Mouse (Mus musculus) cerebellum, adult 2 months (tissue): Measurements from ENCODE around the gene Tlr4.

Experiments used
- CTCF ChIP-seq: fragments of 200-500 bp; IDR thresholded peaks from 2 replicates; pipeline ENCODE4 v1.5.1; 2011; ENCODE audit warnings: low read depth, mild to moderate bottlenecking, control low read depth, low read length, moderate library complexity, borderline replicate concordance; ENCODE audit not compliant: insufficient read depth
- POLR2A ChIP-seq: fragments of 200-500 bp; IDR thresholded peaks from 2 replicates; pipeline ENCODE4 v1.6.1; 2011; ENCODE audit warnings: low read length, control low read depth, borderline replicate concordance; ENCODE audit not compliant: insufficient read depth

DNA sequence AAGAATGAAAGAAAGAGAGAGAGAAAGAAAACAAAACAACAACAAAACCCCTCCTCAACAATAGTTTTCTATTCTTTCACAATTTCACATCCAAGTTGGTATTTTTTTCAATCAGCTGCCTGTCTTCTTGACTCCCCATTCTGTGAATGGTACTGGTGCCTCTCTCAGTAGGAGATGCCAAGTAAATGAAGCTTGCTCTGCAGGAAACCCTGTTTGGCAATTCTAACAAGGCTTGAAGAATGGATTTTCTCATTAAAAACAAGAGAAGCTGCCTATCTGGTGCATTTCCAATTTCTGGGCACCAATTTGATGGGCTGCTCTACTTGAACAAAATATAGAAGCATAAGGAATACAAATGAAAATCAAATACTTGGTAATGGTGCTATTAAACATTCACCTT is 74.1 kb downstream of the Tlr4 start:
- TF ChIP-seq CTCF (no peak), POLR2A (no peak)
